Mouse (Mus musculus) left cerebral cortex, postnatal 4 days (tissue): Measurements from ENCODE around the gene Fam19a3. TPM values are rescaled to one million over a fixed set of nuclear protein-coding genes. Genes with fewer than 3 reads are reported as not detected.
A peak's percentile ranks its signal among the peaks of the same experiment; 100 is the strongest.

Experiments
- DNase-seq: peaks from one replicate; pipeline ENCODE4 v3.0.0-alpha.2; 2022
- intact Hi-C: fragments of 180-260 bp; cut with DNase I; formaldehyde crosslinking; loops from one replicate; pipeline ENCODE4 v1.15.1; 2025
- total RNA-seq, 2 experiments: library from RNA; stranded (reverse); gene quantifications; 2 replicates each; pipeline ENCODE4 v1.2.3; 2021

Gene Fam19a3
- total RNA-seq, 2 experiments from 2014 or later, result 0.14 TPM; not detected in 1

- intact Hi-C loops, result no loop called here
- DNase-seq, result no peak
These were observed 11.0 kb upstream of the Fam19a3 start for GRCm38 (mm10) chr3:104792360-104793270.

GRCm38 (mm10) chr3:104791671-104792070 lies 10.0 kb upstream of the Fam19a3 start:
- intact Hi-C loops, result no loop called here
- no peak for DNase-seq

DNA sequence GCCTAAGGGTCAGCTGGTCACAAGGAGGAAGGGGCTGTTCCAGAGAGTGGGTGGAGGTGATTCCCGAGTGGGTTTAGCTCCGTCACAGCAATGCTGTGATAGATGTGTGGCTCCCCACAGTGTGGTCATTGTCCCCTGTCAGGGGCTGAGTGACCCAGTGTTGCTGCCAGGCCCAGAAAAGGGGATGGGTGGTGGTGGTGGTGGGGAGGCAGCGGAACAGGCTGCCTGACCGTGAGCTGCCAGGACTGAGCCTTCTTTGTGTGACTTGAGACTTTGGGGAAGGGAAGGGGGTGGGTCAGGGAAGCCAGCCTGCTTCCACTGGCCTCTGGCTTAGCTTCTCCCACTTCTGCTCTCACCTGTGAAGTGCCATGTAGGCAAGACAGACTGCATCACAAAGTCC lies 9.4 kb upstream of the Fam19a3 start:
- no peak for DNase-seq

GRCm38 (mm10) chr3:104790401-104790937 lies 8.8 kb upstream of the Fam19a3 start:
- no peak for DNase-seq
- intact Hi-C loops, result no loop called here

More for the DNA sequence above, 9.4 kb upstream of the Fam19a3 start:
- intact Hi-C loops, result no loop called here

- DNase-seq, result peak; percentile 27
- intact Hi-C loops, result no loop called here
These were observed 8.2 kb upstream of the Fam19a3 start for GRCm38 (mm10) chr3:104789822-104790221.

- DNase-seq, result no peak
- intact Hi-C loops, result no loop called here
These were observed 7.6 kb upstream of the Fam19a3 start for GRCm38 (mm10) chr3:104789312-104789605.

- intact Hi-C loops, result no loop called here
- DNase-seq, result peak; percentile 82
These were observed 7.1 kb upstream of the Fam19a3 start for GRCm38 (mm10) chr3:104788561-104789311.

- intact Hi-C loops, result no loop called here
These were observed 6.4 kb upstream of the Fam19a3 start, which contains the start of gene Rhoc for GRCm38 (mm10) chr3:104788075-104788474. TSS of gene Rhoc (plus strand) at chr3:104788375.

GRCm38 (mm10) chr3:104785284-104785683 lies 3.6 kb upstream of the Fam19a3 start:
- intact Hi-C loops, result no loop called here
- no peak for DNase-seq

More at GRCm38 (mm10) chr3:104788075-104788474, 6.4 kb upstream of the Fam19a3 start, which contains the start of gene Rhoc:
- no peak for DNase-seq

- intact Hi-C loops, result no loop called here
- DNase-seq, result no peak
These were observed 2.4 kb upstream of the Fam19a3 start for GRCm38 (mm10) chr3:104783971-104784500.

GRCm38 (mm10) chr3:104782061-104782681 lies 531 bp upstream of the Fam19a3 start:
- intact Hi-C loops, result no loop called here
- peak; percentile 53 for DNase-seq

GRCm38 (mm10) chr3:104780561-104781420 lies 849 bp downstream of the Fam19a3 start, which contains the start of gene Ppm1j:
TSS of gene Ppm1j (plus strand) at chr3:104781056.
- DNase-seq, result peak; percentile 23
- intact Hi-C loops, result no loop called here

GRCm38 (mm10) chr3:104779949-104780348 lies 1.7 kb downstream of the Fam19a3 start:
- DNase-seq, result peak; percentile 78
- intact Hi-C loops, result loop anchor here (5.0 kb wide), 1 partner anchor 68 kb away; no protein-coding TSS in a partner anchor

GRCm38 (mm10) chr3:104777342-104777741 lies 4.3 kb downstream of the Fam19a3 start:
- intact Hi-C loops, result loop anchor here (5.0 kb wide), 1 partner anchor 65 kb away; no protein-coding TSS in a partner anchor
- peak; percentile 26 for DNase-seq

DNA sequence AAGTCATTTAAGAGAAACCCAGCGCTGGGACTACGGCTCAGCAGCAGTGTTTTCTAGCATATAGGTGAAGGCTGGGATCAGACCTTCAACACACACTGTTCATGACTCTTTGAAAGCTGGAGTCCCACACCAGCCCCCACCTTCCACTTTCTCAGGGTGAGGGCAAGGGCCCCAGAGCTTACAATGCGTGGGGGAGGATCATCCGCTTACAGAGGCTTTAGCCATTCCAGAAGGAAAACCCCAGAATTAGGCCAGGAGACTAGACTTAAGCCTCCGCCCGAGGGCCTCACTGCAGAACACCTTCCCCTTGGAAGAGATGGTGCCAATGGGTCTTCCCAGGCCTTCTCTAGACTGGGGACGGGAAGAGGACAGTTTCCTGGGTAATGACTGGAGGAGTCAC lies 8.3 kb downstream of the Fam19a3 start:
- intact Hi-C loops, result no loop called here
- DNase-seq, result no peak

- intact Hi-C loops, result no loop called here
- DNase-seq, result no peak
These were observed 10.2 kb downstream of the Fam19a3 start for GRCm38 (mm10) chr3:104771460-104771859.

DNA sequence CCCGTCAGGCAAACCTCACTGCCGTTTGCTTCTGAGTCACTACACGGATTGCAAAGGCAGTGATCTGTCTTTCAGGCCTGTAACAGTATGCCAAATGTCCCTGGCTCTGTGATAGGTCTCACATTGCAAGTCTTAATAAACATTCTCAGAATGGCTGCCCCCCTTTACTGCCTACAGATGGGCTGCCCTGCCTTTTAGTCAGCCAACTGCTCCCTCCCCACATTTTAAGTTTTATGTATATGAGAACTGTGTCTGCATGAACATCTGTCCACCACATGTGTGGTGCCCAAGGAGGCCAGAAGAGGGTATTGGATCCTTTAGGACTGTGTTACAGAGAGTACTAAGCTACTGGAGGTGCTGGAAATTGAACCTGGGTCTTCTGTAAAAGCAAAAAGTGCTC lies 10.7 kb downstream of the Fam19a3 start:
- no peak for DNase-seq
- intact Hi-C loops, result no loop called here

- intact Hi-C loops, result no loop called here
These were observed 11.6 kb downstream of the Fam19a3 start for GRCm38 (mm10) chr3:104770035-104770434.

DNA sequence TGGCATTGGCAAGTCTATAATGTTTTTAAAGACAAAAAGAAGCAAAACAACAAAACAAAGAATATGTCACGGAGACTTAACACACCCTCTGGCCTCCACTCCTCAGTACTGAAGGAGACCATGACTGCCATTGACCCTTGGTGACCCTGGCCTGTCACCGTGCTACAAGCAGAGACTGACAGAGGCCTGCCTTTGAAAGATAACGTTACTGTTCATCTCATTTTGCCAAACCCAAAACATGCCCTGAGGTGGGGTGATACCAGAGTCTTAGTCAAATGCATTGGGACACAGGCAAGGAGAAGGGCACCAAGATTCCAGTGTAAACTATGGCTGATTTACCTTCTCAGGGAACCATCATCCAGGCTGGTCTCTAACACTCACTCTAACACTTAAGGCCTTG lies 12.5 kb downstream of the Fam19a3 start:
- intact Hi-C loops, result no loop called here
- DNase-seq, result no peak

More at GRCm38 (mm10) chr3:104770035-104770434, 11.6 kb downstream of the Fam19a3 start:
- DNase-seq, result peak; percentile 34
